In genomic region chr11:117018410-117018809, GRCm38 (mm10) we compare ENCODE assay signal across 7 mouse cellular contexts.
DNase-seq lines count a peak whose midpoint lies in the region; ATAC-seq and TF ChIP-seq lines count a peak whose summit lies in the region.

No protein-coding gene starts in this region.

- peak overlapping the region; percentile 38 for H3K4me2 ChIP-seq in intestine, embryonic 15.5 days (replicated peaks)
- H3K4me2 ChIP-seq in midbrain, embryonic 11.5 days, result no peak overlapping the region; the same call in 1 of the 2 replicates

- H3K36me3 ChIP-seq in intestine, embryonic 15.5 days, result no peaks in the 10 kb centered on the region
- no peaks in the 10 kb centered on the region for H3K36me3 ChIP-seq in midbrain, embryonic 11.5 days (ENCODE audit: control insufficient read depth, insufficient read depth, low read length)

- no peak overlapping the region for H3K27ac ChIP-seq in cortical plate, adult 2 months (ENCODE audit: insufficient read depth, low read length)
- H3K27ac ChIP-seq in intestine, embryonic 15.5 days, result no peak overlapping the region
- H3K27ac ChIP-seq in midbrain, embryonic 11.5 days (ENCODE audit: low read depth, low read length), result no peak overlapping the region

- H3K27me3 ChIP-seq in intestine, embryonic 15.5 days (replicated peaks), result no peaks in the 10 kb centered on the region
- H3K27me3 ChIP-seq in midbrain, embryonic 11.5 days (ENCODE audit: control insufficient read depth, insufficient read depth, low read length), result no peaks in the 10 kb centered on the region

- H3K9me3 ChIP-seq in intestine, embryonic 15.5 days, result no peaks in the 10 kb centered on the region
- H3K9me3 ChIP-seq in midbrain, embryonic 11.5 days (ENCODE audit: control insufficient read depth, low read length), result no peaks in the 10 kb centered on the region

- peak; percentile 90 for TF ChIP-seq CTCF in cortical plate, adult 2 months (IDR thresholded peaks at IDR 0.05; ENCODE audit: extremely low read depth, insufficient read depth, low read length)

- peak; percentile 68 to 88 for DNase-seq in adrenal gland, adult (ENCODE audit: inconsistent age in 2 of 2, low spot score in 1 of 2)
- peak; percentile 38 for DNase-seq in gastrocnemius, postnatal 25 days
- DNase-seq in left cerebral cortex, postnatal 36 days (ENCODE audit: low spot score in 2 of 2), result peak; percentile 79 to 82
- DNase-seq in midbrain, embryonic 11.5 days (ENCODE audit: low spot score, missing footprints), result peak; percentile 95
- DNase-seq in spleen, adult 12 weeks (ENCODE audit: low spot score), result peak; percentile 29

- no peak overlapping the region for H3K9ac ChIP-seq in intestine, embryonic 15.5 days
- no peak overlapping the region for H3K9ac ChIP-seq in midbrain, embryonic 11.5 days (ENCODE audit: low read length)

- ATAC-seq in intestine, embryonic 15.5 days, result peak; percentile 70
- ATAC-seq in midbrain, embryonic 11.5 days (ENCODE audit: low FRiP score), result peak; percentile 62; the same call in 1 of the 2 replicates

- WGBS in intestine, embryonic 15.5 days, result 7% methylated on average over 8 of the region's 8 CpGs
- WGBS in midbrain, embryonic 11.5 days, result 9% methylated on average over 8 of the region's 8 CpGs

- H3K4me1 ChIP-seq in cortical plate, adult 2 months (ENCODE audit: control insufficient read depth, insufficient read depth, low read length), result peaks cover 7% of the 10 kb centered on the region
- peaks cover 6% of the 10 kb centered on the region for H3K4me1 ChIP-seq in intestine, embryonic 15.5 days (replicated peaks)
- no peaks in the 10 kb centered on the region; the same call in 1 of the 2 replicates for H3K4me1 ChIP-seq in midbrain, embryonic 11.5 days (ENCODE audit: control insufficient read depth, insufficient read depth, low read length)

- H3K4me3 ChIP-seq in cortical plate, adult 2 months (ENCODE audit: insufficient read depth, low read length), result no peak overlapping the region
- H3K4me3 ChIP-seq in intestine, embryonic 15.5 days (replicated peaks), result no peak overlapping the region
- H3K4me3 ChIP-seq in midbrain, embryonic 11.5 days (ENCODE audit: low read depth, low read length), result no peak overlapping the region

- intact Hi-C loops in left cerebral cortex, postnatal 36 days (cut with DNase I), result loop anchor here (1.0 kb wide), 1 partner anchor 100 kb away; the partner anchor contains the start of gene Mgat5b

- TF ChIP-seq POLR2A in cortical plate, adult 2 months (IDR thresholded peaks at IDR 0.05; ENCODE audit: extremely low read depth, insufficient read depth, low read length), result peak; percentile 32; the same call in 1 of the 2 replicates

Comparison
In these comparisons a context has a peak if more than half of its experiments do, and no peak if none do; other contexts are left out.
1. DNase-seq: peak in every context shown above with its lines; median percentile 95 in midbrain, embryonic 11.5 days; 80 in left cerebral cortex, postnatal 36 days; 78 in adrenal gland, adult; 38 in gastrocnemius, postnatal 25 days; 29 in spleen, adult 12 weeks.